Mouse (Mus musculus) small intestine, adult 2 months (tissue): ENCODE measurements at regions not wholly inside any gene's neighbourhood (a gene's known extent, or its start where the extent isn't known, plus 50 kb on each side); places are given as distances from the start of the nearest gene placed in this dataset.

Experiments used
- CTCF ChIP-seq: fragments of 200-500 bp; IDR thresholded peaks from 2 replicates; pipeline ENCODE4 v1.5.1; 2012; ENCODE audit warnings: low read depth, mild to moderate bottlenecking, control low read depth, inconsistent platforms, low read length, moderate library complexity, mixed read lengths; ENCODE audit not compliant: insufficient replicate concordance, insufficient read length; ENCODE audit errors: extremely low read depth
- POLR2A ChIP-seq: fragments of 200-500 bp; IDR thresholded peaks from 2 replicates; pipeline ENCODE4 v1.6.1; 2012; ENCODE audit warnings: low read depth, mild to moderate bottlenecking, control low read depth, inconsistent platforms, low read length, moderate library complexity

DNA sequence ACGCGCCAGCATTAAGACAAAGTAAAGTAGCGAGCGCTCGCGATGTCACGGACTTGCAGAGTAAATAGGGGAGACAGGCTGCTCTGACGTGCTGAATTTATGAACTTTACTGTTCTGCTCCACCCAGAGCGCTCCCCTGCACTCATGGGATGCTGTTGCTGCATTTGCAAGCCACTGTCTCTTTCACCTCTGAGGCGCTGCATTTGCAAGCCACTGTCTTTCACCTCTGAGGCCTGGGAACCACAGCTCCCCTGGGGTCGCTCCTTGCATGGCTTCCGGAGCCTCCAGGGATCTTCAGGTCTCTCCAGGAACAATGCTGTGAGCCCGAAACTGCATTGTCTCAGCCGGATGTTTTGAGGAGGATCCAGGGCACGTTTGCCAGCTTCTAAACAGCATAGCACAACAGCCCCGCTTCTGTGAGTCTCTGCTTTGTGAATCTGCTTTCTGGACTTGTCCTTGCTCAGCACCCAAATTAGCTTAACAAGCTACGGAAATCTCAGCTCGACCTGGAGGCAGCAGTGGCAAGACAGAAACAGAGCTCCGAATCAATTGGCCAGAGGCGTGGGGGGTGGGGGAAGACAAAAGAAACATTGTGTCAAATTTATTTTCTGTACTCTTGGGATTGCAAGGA, 179.6 kb downstream of the 1700010I14Rik start:
- TF ChIP-seq CTCF, result no peak
- no peak for TF ChIP-seq POLR2A
